Mouse (Mus musculus): ENCODE measurements at regions not wholly inside any gene's neighbourhood (a gene's known extent, or its start where the extent isn't known, plus 50 kb on each side); places are given as distances from the start of the nearest gene placed in this dataset.

DNA sequence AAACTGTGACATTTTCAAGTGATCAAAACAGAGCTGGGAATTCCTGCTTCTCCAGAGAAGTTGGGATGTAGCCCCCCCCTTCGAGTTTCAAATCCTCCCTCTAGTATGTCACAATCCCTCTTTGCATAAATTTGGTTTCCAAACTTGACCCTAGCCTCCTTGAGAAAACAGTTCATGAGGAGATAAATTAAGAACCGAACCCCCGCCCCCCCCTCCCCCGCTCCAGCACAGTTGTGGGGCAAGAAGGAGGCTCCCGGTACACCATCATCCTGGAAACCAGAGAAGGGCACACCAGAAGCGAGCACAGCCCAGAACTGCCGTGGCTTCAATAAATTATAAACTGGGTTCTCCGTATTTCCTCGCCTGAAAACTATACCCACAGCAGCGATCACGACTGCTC, 72.5 kb upstream of the Zfp217 start:
- no peak for TF ChIP-seq CTCF (IDR thresholded peaks at IDR 0.05)
- no peak for TF ChIP-seq POLR2A (IDR thresholded peaks at IDR 0.05; ENCODE audit: insufficient read depth, low read depth, low read length)

Measured in heart, adult 2 months (tissue).